Mouse (Mus musculus): ENCODE measurements around the gene Tnfrsf23.

Gene Tnfrsf23

DNA sequence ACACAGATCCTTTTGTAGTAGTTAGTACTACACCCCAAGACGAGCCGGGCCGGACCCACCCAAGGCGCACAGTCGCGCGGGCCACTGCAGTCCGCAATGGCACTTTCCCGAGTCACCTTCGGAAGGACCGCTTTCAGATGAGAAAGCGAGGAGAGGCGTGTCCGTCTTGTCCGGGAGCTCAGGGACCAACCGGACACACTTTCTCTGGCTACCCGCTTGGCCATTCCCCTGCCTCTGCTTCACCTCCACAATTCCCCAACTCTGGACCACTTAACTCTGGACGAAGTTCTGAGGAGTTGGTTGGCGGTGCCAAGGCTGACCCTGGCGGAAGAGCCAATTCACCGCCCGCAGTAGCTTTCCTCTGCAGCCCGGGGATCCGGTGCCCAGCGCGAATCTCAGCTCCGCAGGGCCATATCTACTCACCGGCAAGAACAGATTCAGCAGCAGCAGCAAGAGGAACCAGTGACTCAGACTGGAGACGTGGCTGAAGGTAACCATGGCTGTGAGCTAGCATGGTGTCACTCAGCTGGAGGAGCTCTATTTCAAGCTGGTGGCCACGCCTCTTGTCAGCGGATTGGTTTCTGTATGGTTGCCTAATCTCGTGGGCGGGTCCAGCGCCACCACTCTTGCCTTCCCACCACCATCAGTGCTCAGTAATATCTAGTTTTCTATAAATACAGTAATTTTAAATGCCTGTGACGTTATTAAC lies at the start of gene Tnfrsf23:
TSS of gene Tnfrsf23 (minus strand) at position 514 of the 709 bp plus-strand sequence.
- 4% methylated on average over 35 of the region's 35 CpGs for WGBS

GRCm38 (mm10) chr7:143733746-143734145 lies 48.1 kb upstream of the Tnfrsf23 start:
- 66% methylated on average over 4 of the region's 4 CpGs for WGBS

DNA sequence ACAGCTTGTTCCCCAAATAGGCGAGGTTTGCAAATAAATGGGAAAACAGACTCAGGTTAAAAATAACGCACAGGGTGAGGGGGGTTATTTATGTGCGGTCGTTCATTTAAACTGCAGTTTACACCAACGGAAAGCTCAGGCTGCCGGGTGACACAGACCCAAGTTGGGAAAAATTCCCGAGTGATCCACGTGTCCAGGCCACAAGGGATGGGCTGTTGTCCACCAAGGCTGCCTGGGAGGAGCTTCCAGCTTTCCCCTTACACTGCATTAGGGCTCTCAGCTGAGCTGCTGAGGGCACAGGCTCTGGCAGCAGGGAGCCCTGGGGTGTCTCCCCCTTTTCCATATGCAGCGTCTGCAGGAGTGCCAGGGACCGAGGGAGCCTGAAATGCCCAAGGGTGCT lies 44.2 kb upstream of the Tnfrsf23 start:
- WGBS = 75% methylated on average over 10 of the region's 10 CpGs

DNA sequence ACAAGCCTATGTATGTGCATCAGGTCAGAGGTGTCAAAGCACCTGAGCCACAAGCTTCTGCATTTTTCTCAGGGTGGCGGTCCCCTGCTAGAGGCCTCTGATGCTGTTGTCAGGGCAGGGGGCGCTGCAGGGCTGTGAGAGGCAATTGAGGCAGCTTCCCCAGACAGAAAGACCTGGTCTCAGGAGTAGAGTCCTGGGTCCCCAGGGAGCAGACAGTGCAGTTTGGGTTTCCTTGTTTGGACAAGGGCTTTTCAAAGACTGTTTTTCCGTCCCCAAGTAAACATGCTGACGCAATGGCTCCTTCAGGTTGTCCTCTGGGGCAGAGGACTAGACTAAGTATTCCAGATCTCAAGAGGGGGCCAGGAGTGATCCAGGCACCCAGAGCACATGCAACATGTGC lies 40.7 kb upstream of the Tnfrsf23 start:
- 77% methylated on average over 4 of the region's 4 CpGs for WGBS

DNA sequence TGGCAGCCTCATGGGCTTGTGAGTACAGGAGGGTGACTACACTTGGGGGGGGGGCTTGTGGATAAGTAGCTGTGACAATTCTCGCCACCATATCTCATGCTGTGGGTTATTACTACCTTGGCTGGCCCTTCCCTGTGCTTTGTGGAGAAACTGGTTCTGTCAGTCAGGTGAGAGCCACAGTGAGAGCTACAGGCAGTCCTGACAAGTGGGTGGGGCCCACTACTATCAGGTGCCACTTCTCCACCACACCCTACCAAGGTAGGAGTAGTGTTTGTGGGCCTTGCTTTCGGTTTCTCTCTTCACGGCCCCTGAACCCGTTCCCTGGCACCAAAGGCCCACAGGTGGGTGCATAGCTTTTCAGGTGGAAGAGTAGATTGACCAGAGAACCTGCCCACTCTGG lies 38.2 kb upstream of the Tnfrsf23 start:
- 92% methylated on average over 4 of the region's 4 CpGs for WGBS

- 52% methylated on average over 5 of the region's 5 CpGs for WGBS
Observed at GRCm38 (mm10) chr7:143722646-143723045, 37.0 kb upstream of the Tnfrsf23 start.

DNA sequence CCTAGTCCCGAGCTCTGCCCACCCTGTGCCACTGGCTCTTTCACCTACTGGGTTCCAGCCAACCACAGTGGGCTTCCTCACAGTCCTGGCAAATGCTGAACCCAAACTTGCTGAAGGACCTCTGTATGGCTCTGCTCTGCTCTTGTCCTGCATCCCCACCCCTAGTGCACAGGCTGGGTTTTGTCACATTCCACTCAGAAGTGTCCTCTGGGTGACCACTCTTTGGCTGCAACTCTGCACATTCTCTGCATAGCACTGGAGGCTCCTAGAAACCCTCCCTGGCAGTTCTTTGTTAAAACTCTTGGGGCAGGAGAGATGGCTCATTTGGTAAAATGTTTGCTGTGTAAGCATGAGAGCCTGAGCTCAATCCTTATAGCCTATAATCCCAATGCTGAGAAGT lies 32.1 kb upstream of the Tnfrsf23 start:
- 88% methylated on average over 1 of the region's 1 CpGs for WGBS

DNA sequence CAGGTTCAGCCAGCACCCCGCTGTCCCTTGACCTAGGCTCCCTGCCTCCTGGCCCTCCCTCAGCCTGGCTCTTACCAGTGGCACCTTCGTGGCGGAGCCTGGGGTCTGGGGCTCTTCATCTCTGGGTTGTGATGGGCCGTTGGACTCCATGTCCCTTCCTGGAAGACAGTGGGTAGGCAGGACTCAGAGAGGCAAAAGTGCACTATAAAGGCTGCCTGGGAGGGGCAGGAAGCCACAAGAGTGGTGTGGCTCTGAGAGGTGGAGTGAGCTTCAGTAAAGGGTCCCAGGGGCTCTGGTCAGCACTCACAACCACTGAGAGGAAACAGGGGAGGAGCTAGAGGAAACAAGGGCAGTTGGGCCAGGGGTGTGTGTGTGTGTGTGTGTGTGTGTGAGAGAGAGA lies 27.7 kb upstream of the Tnfrsf23 start:
- 74% methylated on average over 4 of the region's 4 CpGs for WGBS

DNA sequence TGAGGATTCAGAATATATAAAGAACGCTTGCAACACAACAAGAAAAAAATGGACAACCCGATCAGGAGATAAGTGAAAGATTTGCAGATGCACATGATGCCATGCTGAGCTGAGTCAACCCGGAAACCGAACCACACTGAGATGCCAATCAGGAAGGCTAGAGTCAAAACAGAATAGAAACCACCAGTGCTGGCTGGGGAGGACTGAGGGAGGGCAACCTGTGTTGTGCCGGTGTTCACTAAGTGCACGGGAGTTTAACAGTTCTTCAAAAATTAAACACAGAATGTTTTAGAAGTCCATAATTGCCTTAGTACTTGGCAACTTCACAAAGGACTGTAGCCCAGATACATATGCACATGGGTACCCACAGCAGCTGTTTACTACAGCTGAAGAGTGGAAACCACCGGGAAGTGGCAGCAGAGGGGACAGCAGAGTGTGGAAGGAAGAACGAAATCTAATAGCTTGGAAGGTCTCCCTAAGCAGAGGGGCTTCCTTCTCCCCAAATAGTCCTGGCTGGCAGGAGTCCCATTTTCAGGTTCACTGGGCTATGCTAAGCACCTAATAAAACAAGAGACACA lies 27.2 kb upstream of the Tnfrsf23 start:
- WGBS = 66% methylated on average over 8 of the region's 8 CpGs

DNA sequence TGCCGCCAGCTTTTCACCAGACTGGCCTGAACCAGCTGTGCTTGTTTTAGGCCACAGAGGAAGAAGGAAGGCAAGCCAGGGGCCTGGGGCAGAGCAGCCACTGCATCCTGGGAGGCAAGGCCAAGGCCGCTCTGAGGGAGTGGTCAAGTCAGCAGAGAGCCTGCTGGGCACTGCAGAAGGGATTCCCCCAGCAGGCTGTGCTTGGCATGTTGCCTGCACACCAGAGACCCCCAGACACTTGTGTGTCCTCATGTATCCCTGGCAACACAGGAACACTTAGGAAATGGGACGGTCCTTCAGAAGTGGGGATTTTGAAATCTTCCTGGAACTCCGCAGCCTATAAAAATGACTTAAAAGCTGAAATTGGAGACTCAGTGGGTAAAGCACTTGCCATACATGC lies 26.4 kb upstream of the Tnfrsf23 start:
- WGBS = 82% methylated on average over 4 of the region's 4 CpGs

GRCm38 (mm10) chr7:143711381-143711780 lies 25.7 kb upstream of the Tnfrsf23 start:
- 84% methylated on average over 7 of the region's 7 CpGs for WGBS

GRCm38 (mm10) chr7:143709395-143709794 lies 23.7 kb upstream of the Tnfrsf23 start:
- WGBS = 92% methylated on average over 7 of the region's 7 CpGs

- WGBS = 46% methylated on average over 7 of the region's 7 CpGs
Observed at GRCm38 (mm10) chr7:143706697-143707438, 21.2 kb upstream of the Tnfrsf23 start.

DNA sequence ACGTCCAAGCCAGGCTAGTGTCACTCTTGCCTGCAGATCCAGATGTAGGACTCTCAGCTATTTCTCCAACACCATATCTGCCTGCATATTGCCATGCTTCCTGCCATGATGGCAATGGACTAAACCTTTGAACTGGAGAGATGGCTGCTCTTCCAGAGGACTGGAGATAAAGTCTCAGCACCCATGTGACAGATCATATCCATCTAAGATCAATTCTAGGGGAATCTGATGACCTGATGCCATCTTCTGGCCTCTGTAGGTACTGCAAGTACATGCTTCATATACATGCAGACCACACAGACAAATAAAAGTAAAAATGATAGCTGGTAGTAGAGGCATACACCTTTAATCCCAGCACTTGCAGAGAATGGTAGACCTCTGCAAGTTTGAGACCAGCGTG lies 10.5 kb upstream of the Tnfrsf23 start:
- 82% methylated on average over 2 of the region's 2 CpGs for WGBS

- 92% methylated on average over 7 of the region's 7 CpGs for WGBS
Observed at GRCm38 (mm10) chr7:143694550-143694949, 8.9 kb upstream of the Tnfrsf23 start.

- WGBS = 92% methylated on average over 12 of the region's 12 CpGs
Observed at GRCm38 (mm10) chr7:143692746-143693510, 7.3 kb upstream of the Tnfrsf23 start.

- 100% methylated on average over 4 of the region's 4 CpGs for WGBS
Observed at GRCm38 (mm10) chr7:143691909-143692308, 6.2 kb upstream of the Tnfrsf23 start.

GRCm38 (mm10) chr7:143691181-143691580 lies 5.5 kb upstream of the Tnfrsf23 start:
- WGBS = 86% methylated on average over 5 of the region's 5 CpGs

DNA sequence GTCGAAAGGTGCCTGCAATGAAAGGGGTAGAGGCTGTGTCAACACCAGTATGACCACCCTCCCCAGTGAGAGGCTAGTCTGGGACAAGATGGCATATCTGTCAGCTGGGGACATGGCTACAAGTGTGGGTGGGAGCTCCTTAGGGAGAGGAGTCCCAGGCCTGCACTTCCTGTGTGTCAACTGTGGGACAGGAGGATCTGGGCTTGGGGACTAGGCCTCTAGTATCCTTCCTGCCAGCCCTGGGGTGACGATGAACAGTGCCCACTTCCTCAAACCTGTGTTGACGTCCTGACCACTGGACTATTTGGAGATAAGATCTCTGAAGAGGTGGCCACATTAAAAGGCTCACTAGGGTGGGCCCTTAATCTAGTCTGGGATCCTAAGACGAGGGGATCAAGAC lies 4.3 kb upstream of the Tnfrsf23 start:
- 78% methylated on average over 4 of the region's 4 CpGs for WGBS

DNA sequence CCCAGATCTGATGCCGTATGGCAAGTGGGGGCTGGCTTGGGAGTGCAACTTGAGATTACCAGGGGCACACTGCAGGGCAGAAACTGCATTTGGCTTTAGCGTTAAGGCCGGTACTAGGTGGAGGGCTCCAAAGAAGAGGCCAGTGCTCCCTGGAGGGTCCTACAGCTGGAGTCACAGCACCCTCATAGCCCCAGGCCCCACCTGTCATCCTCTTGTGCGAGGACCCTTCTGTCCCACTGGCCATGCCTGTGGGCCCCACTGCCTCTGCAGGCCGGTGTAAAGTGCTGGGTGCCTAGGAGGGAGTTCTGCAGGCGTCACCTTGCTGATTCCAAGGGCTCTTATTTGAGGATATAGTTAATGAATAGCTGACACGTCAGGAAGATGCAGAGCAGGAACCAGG lies 3.8 kb upstream of the Tnfrsf23 start:
- WGBS = 90% methylated on average over 7 of the region's 7 CpGs

DNA sequence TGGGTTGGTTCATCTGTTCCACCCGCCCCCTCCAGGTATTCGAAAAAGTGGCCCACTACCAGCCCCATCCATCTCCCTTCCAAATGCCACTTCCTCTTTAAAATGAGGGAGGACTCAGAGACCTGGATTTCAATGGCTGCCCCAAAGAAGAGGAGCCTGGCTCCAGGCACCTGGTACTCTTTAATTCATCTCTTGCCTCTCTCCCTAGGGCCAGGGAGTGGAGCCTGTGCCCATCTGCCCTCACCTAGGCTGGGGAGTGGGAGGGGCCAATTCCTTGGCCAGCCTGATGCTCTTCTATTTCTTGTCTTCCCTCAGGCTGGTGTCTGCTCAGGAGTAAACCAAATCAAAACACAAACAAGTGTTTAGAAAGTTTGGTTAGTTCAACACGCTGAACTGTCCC lies 1.0 kb upstream of the Tnfrsf23 start:
- WGBS = 81% methylated on average over 3 of the region's 3 CpGs

- 41% methylated on average over 4 of the region's 4 CpGs for WGBS
Observed at GRCm38 (mm10) chr7:143686191-143686590, 519 bp upstream of the Tnfrsf23 start.

Data from cerebral cortex, adult 2 months (tissue).